Mouse (Mus musculus): ENCODE measurements around the gene E2f4.

E2f4 gene

DNA sequence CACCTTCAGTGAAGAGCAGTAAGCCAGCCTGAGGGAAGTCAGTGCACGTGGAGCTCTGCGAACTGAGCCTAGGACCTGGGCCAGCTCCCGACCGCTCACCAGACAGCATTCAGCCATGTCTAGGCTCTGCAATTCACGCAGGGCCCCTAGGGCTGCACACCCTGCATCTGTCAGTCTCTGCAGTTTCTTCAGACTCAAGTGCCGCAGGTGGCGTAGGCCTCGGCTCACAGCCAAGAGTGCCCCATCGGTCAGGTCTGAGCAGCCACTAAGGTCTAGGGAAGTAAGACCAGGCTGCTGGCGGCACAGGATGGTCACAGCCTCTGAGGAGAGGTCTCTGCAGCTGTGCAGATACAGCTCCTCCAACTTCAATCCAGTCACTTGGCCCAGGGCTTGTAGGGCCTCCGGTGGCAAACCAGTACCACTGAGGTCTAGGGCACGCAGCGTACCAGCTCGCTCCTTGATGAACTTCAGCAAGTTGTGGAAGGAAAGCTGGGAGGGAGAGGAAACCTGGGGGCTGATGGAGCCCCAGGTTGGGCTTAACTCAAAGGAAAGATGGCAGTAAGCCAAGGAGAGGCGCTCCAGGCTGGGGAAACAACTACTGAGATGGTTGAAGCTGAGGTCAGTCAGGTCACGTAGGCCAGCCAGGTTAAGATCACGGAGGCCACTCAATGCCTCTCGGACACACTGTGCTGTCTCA is 17.8 kb downstream of the E2f4 start:
- in situ Hi-C loops (cut with MseI, MboI), result no loop called here

DNA sequence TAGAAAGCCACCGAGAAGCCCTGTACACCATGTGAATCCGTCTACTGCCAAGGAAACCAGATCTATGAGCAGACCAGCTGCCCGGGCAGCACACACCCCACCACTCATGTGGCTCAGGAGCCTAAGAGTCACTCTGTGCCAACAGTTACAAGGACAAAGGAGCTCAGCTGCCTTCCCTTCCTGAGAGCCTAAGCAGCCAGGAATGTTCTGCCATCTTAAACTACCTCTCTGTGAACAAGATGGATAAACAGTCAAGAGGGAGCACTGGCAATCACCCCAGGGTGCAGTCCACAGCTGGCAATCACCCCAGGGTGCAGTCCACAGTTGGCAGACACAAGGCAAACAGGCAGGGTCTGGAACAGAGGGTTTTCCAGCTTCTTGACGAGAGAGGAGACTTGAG is 20.5 kb downstream of the E2f4 start:
- in situ Hi-C loops (cut with MseI, MboI), result no loop called here

DNA sequence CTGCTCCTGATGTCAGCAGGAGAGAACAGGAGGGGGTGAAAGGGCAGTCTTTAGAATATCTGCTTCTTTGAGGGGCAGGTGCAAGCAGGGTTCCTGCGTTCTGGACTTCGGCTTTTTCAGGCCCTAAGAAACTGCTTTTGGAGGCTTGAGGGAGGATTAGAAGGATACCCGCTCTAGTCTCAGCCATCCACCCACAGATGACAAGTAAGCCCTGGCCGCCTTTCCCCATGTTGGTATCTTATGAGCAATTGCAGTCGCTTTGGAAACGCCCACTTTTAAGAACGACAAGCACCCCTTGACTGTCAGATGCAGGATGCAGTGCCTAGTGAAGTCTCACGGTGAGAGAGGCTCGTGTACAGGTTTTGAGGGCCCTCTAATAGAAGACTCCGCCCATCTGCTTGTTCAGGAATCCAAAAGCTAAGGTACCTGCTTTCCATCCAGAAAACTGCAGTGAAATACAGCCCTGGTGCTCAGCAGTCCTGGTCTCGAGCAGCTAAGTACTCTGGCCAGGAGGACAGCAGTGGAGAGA is 21.3 kb downstream of the E2f4 start:
- in situ Hi-C loops (cut with MseI, MboI), result no loop called here

DNA sequence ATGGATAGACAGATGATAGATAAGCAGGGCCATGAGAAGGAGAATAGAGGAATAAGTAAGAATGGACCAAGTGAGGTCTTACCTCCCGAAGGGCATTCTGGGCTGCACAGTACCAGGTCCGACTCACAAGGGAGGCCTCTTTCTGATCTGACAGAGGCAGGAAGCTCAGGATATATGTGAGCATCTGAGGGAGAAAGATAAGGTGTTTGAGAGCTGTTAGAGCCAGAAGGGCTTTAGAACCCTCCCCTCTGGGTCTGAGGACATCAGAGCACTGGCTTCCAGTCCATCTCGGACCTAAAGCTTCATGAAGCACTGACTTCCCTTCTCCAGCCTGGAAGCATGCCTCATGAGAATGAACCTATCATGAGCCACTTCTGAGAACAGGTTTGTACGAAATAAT is 25.7 kb downstream of the E2f4 start:
- in situ Hi-C loops (cut with MseI, MboI), result no loop called here

DNA sequence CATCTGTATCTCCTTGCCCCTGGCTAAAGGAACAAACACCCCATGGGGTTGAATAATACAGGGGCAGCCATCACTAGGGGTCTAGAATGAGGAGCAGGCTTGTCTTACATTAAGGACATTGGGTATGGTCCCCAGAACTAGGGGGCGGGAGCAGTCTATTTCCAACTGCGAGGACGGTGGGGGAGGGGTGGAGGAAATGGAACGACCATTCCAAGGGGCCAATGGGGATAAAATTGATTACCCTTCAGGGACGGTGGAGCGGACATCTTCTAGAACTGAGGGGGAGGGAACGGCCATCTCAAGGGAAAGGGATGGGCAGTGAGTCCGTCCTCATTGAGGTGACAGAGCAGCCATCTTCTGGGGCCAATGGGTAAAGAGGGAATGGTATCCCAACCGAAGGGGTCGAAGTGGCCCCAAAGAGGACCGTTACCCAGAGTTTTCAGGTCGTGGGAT is 28.2 kb downstream of the E2f4 start:
- in situ Hi-C loops (cut with MseI, MboI), result no loop called here

DNA sequence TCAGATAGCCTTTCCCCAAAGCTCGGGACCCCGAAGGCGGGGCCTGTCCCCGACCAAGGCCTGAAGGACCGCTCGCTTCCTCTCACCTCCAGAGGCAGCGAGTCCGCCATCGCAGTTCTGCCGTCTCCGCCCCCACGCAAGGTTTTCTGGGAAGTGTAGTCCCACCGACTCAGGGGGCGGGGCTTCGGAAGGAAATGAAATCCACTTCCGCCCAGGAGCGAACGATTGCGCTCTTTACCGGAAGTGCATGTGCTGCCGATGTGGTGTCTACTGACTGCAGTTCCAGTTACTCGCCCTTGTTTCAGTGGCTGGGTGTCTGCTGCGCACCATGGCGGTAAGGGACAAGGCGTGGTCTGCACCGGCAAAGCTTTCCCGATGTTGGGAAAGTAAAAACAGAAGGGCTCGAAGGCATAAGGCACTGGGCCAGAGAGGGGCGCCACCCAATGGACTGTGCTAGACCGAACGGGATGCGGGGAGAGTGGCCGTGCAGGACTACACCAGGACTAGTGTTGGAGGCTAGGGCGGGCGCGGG is 28.7 kb downstream of the E2f4 start, which contains the start of the genes Lrrc29 and Tmem208:
Gene Lrrc29, minus strand, starts transcription at position 138 of the 532 bp plus-strand sequence.
Gene Tmem208, plus strand, starts transcription at position 214 of the 532 bp plus-strand sequence.
- in situ Hi-C loops (cut with MseI, MboI), result no loop called here

DNA sequence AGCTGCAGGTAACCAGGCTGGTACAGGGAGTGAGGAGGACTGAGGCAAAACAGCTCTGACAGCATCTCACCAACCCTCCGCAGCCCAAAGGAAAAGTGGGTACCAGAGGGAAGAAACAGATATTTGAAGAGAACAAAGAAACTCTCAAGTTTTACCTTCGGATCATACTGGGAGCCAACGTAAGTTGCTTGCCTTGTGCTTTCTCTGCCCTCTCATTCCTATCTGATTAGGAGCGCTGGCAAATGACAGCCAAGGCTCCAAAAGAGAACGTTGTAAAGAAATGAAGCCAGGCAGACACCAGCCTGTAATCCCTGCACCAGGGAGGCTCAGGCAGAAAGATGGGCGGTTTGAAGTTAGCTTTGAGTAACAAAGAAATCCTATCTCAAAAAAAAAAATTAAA is 29.5 kb downstream of the E2f4 start:
- in situ Hi-C loops (cut with MseI, MboI), result no loop called here

DNA sequence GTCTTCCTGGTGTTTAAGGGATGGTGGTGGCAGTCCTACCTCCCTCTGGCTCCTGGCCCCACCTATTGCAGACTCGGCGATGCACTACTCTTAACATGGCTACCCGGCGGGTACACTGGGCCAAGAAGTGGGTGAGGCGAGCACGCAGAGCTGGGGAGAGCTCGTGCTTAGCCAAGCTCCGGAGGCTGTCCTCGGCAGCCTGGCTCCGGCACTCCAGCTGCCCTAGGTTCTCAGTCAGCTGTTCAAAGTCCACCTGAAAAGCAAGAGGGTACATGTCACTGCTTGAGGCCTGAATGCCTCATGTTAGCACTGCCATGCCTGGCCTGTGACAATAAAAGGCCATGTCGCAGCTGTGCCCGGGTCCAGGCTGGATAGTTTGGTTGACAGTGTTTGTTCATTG is 32.9 kb downstream of the E2f4 start:
- in situ Hi-C loops (cut with MseI, MboI), result no loop called here

DNA sequence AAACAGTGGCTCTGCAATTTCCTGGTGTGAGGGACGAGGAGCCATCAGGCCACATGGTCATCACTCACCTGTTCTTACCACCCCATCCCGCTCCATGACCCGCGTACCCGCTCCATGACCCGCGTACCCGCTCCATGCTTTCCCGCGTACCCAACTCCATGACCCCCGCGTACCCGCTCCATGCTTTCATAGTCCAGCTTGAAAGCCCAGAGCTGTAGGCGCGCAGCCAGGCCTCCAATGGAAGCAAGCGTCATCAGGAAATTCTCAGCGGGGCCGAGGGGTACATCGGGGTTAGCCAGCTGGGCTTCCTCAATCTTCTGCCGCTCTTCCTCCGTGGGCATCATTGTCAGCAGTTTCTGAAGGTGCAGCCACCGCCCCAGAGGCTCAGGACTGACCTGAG is 34.0 kb downstream of the E2f4 start:
- in situ Hi-C loops (cut with MseI, MboI), result no loop called here

DNA sequence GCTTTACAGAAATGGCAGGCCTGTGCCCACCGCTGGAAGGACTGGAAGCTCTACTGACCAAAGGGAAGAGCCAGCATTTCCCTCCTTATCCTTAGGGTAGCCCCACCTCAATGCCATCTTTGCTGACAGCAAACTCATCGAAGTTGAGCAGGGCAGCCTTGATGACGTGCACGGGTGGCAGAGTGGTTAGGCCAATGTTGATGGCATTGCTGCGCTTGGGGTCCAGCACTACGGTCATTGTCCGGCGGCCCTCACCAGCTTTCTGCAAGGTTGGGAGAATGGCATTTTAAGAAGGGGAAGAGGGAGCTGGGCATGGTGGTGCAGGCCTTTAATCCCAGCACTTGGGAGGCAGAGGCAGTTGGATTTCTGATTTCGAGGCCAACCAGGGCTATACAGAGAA is 34.5 kb downstream of the E2f4 start:
- in situ Hi-C loops (cut with MseI, MboI), result no loop called here

DNA sequence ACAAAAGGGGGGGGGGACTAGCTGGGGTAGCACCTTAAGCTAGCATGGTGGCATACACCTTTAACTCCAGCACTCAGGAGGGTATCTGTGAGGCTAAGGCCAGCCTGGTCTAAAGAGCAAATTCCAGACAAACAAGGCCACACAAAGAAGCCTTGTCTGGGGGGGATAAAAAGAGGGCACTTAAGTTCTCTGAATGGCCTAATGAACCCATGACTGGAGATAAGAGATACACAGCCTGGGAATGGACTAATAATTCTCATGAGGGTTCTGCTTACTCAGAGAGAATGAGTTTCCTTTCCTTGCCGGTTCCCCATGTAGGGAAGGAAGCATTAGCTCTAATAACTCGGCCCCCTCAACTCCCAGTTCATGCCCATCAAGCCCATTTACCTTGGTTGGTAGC is 35.1 kb downstream of the E2f4 start:
- in situ Hi-C loops (cut with MseI, MboI), result no loop called here

DNA sequence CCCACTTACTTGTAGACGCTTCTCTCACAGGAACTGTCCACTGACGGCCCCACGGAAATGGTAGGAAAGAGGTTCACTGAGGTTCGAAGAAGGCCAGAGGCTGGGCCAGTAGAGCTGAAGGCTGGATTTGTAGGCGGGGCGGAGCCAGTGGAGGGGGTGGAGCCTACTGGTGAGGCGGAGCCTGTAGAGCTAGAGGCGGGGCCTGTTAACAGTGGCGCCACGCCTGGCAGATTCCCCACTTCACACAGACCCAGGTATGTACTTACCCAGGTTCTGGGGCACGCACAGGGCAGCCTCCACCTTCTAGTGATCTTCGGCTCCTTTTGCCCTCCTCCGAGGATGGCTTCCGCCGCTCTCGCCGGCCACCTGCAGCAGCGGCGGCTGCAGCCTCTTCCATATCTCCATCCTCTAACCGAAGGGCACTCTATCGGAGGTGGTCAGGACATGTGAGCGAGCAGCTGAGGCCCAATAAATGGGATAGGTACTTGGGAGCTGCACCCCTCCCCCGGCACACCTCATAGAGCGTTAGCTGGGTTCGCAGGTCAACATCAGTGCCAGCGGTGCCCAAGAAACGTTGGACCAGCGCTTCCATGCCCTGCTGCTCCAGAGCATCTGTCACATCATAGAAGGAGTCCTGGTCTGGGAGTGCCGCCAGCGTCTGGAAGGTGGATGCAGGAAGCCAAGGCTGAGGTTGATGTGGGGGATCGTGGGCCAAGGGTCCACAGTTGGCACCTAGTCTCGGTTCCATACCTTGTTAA is 39.1 kb downstream of the E2f4 start:
- in situ Hi-C loops (cut with MseI, MboI), result no loop called here

DNA sequence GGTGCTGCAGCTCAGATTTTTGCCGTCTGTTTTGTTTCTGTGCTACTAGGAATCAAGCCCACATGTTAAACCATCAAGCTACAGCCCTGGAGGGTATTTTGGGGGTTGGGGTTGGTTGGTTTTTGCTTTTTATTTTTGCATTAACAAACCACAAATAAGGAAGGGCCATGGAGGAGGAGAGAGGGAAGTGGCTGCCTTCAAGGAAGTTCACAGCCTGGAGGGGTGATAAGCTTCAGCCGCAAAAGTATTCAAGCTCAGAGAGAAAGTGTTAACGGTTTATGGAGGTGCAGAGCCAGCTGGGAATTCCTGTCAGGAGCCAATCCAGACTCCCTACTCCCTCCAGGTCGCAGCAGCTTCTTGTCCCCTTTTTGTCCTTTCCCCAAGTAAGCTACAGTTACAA is 41.5 kb downstream of the E2f4 start:
- in situ Hi-C loops (cut with MseI, MboI), result no loop called here

DNA sequence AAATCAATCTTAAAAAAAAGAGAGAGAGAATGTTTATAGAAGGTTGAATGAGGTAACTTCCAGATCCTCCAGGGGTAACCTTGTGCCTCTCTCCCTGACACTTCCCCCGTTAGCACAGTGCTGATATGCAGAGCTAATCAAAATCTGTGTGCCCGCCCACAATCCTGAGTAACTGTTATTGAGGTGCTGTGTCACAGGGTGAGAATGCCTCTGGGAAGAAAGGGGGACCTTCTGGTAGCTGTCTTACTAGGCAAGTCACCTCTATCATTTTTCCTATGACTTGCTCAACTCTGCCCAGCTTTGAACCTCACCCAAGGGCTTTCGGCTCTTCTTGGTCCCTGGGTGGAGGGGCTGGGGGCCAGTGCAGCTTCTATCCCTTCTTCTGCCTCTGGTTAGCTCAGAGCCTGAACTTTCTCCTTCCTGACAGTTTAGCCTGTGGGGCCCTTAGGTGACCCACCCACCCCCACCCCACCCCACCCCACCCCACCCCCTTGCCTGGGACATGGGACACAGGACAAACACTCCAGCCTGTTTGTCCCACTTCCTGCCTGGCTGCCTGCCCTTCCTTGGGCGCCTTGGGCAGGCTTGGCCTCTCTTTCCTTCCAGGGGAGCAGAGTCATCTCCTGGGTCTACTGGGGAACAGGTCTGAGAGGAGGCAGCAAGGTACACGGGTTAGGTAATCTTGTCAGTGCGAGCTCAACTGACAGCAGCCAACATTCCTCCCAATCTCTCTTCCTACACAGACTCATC is 42.6 kb downstream of the E2f4 start:
- in situ Hi-C loops (cut with MseI, MboI), result no loop called here

DNA sequence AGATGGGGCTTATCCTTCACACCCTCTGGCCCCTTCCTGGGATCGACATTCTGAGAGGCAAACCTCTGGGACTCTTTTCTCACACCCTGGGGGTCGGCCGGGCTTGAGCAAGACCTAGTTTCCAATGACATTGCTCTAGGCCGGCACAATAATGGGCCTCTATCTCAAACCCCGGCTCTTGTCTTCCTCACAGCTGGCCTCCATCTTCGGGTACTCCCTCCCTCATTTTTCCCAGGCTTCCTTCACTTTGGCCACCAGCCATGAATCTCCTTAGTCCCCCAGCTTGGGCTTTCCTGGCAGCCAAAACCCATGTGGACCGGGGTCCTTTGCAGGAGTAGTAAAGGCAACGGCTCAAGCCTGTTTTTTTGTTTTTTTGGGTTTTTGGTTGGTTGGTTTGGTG is 43.9 kb downstream of the E2f4 start:
- in situ Hi-C loops (cut with MseI, MboI), result no loop called here

DNA sequence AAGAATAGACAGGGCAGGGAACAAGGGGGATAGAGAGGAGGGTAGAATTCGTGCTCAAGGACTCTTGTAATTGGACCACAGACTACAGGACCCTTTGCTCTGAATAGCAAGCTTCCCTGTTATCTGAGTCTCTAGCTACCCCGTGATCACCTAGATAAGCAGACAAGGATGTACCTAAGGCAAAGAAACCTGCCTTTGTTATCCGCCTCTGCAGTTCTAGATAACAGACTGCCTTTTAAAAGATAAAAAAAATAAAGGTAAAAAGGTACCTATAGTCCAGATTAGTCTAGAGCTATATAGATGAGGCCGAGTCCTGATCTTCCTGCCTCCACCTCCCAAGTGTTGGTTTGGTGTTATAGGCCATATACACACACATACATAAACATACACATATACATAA is 45.3 kb downstream of the E2f4 start:
- in situ Hi-C loops (cut with MseI, MboI), result no loop called here

DNA sequence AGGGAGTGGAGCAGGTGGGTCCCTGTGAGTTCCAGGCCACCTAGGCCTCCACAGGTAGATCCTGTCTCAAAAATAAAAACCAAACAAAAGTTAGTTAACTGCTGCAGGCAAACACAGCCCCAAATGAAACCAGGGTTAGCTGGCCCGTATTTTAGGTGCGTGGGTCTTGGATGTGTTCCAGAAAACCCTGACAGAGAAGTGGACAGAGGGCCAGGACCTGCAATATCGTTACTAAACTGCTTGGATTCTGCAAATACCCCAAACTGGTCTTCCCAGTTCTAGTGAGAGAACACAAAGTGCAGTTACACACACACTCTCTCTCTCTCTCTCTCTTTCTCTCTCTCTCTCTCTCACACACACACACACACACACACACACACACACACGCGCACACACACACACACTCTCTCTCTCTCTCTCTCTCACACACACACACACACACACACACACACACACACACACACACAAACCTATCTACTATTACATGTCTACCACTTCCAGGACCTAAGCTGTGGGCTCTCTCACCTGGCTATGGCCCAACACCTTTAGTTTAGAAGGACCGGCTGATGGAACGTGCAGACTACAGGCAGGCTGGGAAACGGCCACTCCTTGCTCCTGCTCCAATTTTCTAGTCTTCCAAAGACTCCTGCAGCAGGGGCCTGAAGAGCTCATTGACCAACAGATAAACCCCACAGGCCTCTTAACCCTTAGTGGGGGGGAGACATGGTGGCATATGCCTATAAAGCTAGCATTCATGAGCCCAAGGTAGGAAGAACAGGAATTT is 46.5 kb downstream of the E2f4 start:
- in situ Hi-C loops (cut with MseI, MboI), result no loop called here

DNA sequence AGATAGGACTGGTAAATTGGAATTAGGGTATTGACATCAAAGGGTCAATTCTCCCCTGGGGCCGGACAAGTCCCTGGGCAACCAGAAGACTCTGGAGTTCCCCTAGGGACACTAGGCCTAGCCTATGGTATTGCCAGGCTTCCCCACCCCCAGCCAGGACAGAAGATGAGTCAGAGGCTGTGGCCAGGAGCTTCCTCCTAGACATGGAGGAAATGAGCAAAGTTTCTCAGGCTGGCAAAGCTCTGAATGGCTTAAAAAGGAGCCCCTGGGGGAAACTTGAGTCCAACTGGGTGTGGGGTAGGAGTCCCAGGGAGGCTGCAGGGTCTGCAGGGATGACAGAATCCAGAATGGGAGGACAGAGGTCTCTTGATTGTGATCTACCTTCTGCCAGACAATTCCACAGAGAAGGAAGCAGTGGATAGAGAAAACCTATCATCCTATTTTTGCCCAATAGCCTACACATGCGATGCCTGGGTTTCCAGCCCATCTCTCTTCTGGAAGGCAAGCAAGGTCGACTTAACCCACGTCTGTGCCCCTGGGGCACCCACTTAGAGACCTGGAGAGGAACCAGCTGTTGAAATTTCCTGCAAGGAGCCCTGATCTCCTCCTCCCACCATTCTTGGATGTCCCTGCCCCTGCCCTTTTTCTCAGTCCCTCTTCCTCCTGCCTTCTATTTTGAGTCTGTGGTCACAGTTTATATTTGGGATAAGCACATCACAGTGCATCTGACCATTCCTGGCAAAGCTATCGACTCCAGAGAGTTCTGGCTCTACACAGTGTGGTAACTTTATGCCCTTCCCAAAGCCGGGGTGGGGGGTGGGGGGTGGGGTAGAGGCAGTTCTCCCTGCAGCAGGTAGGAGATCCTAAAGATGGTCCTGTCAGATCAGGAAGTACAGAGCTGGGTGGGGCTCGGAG is 47.9 kb downstream of the E2f4 start:
- in situ Hi-C loops (cut with MseI, MboI), result no loop called here

DNA sequence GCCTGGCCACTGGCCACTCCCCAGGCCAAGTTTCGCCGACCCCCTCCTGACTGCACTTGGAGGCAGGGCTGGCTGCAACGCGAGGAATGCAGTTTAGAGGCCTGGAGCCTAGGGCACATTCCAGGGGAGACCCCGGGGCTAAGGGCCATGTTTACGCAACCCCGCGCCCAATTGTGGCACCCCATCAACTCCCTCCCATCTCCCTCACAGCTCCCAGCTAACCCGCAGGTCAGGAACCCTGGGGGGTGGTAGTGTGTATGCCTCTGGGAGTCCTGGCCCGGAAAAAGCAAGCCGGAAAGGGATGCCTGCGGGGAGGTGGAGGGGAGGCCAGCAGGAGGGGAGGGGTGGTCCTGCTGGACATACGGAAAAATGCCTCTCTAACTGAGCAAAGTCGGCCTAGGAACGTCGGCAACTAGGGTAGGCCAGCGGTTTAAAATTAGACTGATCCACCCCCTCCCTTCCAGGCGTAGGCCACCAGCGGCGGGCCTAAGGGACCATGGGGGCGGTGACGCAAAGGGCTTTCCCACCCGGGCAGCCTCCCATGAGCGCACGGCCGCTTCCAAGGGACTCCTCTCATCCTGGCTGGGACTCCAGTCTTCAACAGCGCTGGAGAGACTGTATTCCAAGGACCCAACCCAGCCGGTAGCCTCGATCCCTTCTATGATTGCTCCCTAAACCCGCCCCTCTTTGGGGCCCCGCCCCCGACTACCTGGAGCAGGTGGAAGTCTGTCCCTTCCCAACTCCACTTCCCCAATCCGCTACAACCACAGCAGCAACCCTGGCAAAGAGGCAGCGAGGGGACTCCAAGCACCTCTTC is 49.4 kb downstream of the E2f4 start:
- in situ Hi-C loops (cut with MseI, MboI), result no loop called here
